Mouse (Mus musculus): ENCODE results near the gene Nphp1.

DNA sequence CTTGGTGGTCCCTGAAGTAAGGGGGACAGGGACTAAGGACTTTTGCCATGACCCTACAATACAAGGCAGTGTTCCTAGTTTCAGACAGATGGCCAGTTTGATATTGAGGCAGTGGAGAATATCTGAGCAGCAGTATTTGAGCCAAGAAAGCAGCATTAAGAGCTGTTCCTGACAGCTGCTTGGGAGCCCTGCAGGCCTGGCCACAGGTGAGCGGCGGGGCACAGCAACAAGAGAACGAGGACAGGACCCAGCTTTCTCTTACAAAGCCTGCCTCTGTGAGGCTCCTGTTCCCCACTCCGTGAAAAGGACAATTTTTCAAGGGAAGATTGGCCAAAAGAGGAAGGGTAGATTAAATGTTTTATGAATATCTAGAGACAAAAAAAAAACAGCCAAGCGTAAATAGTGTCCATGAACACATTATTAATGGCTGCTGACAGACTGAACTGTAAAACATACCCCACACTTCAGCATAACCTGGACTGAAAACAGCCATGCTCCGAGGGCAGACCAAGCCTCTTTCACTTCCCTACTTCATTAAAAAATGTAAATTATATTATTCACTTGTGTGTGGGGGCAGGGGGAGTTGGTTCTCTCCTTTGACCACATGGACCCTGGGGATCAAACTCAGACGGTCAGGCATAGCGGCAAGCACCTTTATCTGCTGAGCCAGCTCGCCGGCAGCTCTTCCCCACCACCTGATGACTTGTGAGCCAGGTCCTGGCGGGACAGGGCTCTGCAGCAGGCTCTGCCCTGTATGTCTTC, 36.7 kb downstream of the Nphp1 start:
- no peak for TF ChIP-seq POLR2A (IDR thresholded peaks at IDR 0.05; ENCODE audit: control insufficient read depth, extremely low read depth, insufficient read depth, low read length, poor library complexity)
- no peak for TF ChIP-seq CTCF (IDR thresholded peaks at IDR 0.05; ENCODE audit: borderline replicate concordance, control insufficient read depth, extremely low read depth, insufficient read depth, low read length, poor library complexity)

Data from thymus, adult 2 months (tissue).